Mouse (Mus musculus): ENCODE measurements around the gene Frmd4b. TPM values are rescaled to one million over a fixed set of nuclear protein-coding genes. Genes with fewer than 3 reads are reported as not detected.

Gene Frmd4b
- total and polyA plus RNA-seq, 2 experiments, result 11.9 to 38.0 TPM

DNA sequence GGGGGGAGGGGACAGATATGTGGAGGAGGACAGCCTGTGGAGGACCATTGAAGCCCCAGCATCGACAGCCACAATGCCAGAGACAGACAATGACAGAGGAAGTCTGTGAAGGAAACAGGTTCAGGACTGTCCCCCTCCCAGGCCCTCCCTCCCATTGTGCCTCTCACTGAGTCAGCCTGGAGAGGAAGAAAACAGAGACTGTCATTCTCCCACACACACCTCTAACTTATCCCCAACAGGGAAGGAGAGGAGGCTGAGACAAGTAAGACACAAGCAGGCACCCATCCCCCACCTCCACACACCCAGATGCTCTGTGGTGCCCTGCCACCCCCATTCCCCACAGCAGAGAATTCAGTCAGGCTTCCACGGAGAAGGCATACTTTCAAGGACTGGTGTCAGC lies 98.9 kb downstream of the Frmd4b start:
- TF ChIP-seq POLR2A (IDR thresholded peaks at IDR 0.05; ENCODE audit: extremely low read depth, insufficient read depth, low read length) (no peak), CTCF (IDR thresholded peaks at IDR 0.05; ENCODE audit: low read depth, low read length) (no peak)
- no peak overlapping the region for H3K4me3 ChIP-seq (ENCODE audit: insufficient read depth, low read depth, low read length)
- no peak for DNase-seq (ENCODE audit: extremely low read depth, low read depth, low spot score)
- H3K79me2 ChIP-seq (ENCODE audit: control insufficient read depth, insufficient read depth, low read length), result no peaks in the 10 kb centered on the region
- no peaks in the 10 kb centered on the region for H3K36me3 ChIP-seq (ENCODE audit: control insufficient read depth, insufficient read depth, low read length)
- H3K4me1 ChIP-seq (ENCODE audit: control insufficient read depth, insufficient read depth, low read length), result peaks cover 16% of the 10 kb centered on the region
- no peak overlapping the region for H3K9ac ChIP-seq (ENCODE audit: low read depth, low read length)
- H3K27ac ChIP-seq (replicated peaks; ENCODE audit: insufficient read depth, low read depth, low read length), result no peak overlapping the region
- no peaks in the 10 kb centered on the region for H3K27me3 ChIP-seq (ENCODE audit: control insufficient read depth, insufficient read depth, low read length)
- 26% methylated on average over 2 of the region's 2 CpGs for WGBS

DNA sequence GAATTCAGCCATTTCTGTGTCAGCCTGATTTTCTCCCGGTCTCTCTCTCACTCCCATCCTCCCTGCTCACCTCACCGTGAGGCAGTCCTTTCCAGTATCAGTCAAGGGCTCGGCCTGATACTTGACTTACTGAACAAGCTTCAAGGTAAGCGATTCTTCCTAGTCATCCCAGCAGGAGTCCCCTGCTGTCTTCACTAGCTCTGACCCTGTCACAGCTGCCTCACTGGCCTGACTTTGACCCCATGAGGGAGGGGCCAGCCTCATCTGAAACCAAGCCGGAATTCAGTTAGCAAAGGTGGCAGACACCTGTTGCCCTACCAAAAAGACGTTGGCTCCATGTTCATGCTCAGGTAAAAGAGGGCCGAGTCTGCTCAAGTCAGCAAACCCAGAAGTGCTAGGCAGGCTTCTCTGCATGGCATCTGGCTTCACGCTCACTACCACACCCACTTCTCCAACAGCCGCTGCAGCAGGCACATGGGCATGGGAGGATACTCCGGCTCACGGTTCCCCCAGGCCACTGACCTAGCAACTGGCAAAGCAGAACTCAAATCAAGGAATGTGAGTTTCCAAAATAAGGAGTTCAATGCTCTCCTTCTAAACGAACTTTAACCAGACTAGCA lies 99.6 kb downstream of the Frmd4b start:
- TF ChIP-seq CTCF (IDR thresholded peaks at IDR 0.05; ENCODE audit: low read depth, low read length) (no peak), POLR2A (IDR thresholded peaks at IDR 0.05; ENCODE audit: extremely low read depth, insufficient read depth, low read length) (no peak)
- Histone ChIP-seq H3K4me3 (ENCODE audit: insufficient read depth, low read depth, low read length) (no peak overlapping the region), H3K36me3 (ENCODE audit: control insufficient read depth, insufficient read depth, low read length) (no peaks in the 10 kb centered on the region), H3K27ac (replicated peaks; ENCODE audit: insufficient read depth, low read depth, low read length) (no peak overlapping the region), H3K27me3 (ENCODE audit: control insufficient read depth, insufficient read depth, low read length) (no peaks in the 10 kb centered on the region), H3K9ac (ENCODE audit: low read depth, low read length) (no peak overlapping the region; the same call in 1 of the 2 replicates), H3K4me1 (ENCODE audit: control insufficient read depth, insufficient read depth, low read length) (peaks cover 16% of the 10 kb centered on the region), H3K79me2 (ENCODE audit: control insufficient read depth, insufficient read depth, low read length) (no peaks in the 10 kb centered on the region)
- DNase-seq (ENCODE audit: extremely low read depth, low read depth, low spot score), result peak; percentile 25
- 32% methylated on average over 12 of the region's 12 CpGs for WGBS

DNA sequence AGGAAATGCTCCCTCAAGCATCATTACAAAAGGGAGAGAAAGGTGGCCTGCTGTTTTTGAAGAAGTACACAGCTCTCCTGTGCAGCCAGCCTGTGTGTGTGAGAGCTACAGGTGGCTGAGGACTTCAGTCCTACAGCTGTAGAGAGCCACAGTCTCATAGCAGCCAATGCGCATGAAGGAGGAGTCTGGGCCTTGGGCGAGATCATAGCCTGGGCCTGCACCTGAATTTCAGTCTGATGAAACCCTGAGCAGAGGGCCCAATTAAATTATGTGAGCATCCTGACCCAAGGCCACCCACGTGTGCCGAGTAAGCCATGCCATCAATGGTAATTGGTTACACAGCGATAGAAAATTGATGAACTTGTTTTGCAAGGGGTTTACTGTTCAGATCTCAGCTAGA lies 100.4 kb downstream of the Frmd4b start:
- no peak overlapping the region for H3K27ac ChIP-seq (replicated peaks; ENCODE audit: insufficient read depth, low read depth, low read length)
- no peaks in the 10 kb centered on the region for H3K79me2 ChIP-seq (ENCODE audit: control insufficient read depth, insufficient read depth, low read length)
- peaks cover 16% of the 10 kb centered on the region for H3K4me1 ChIP-seq (ENCODE audit: control insufficient read depth, insufficient read depth, low read length)
- H3K9ac ChIP-seq (ENCODE audit: low read depth, low read length), result no peak overlapping the region
- TF ChIP-seq CTCF (IDR thresholded peaks at IDR 0.05; ENCODE audit: low read depth, low read length) (no peak), POLR2A (IDR thresholded peaks at IDR 0.05; ENCODE audit: extremely low read depth, insufficient read depth, low read length) (no peak)
- 62% methylated on average over 5 of the region's 5 CpGs for WGBS
- H3K27me3 ChIP-seq (ENCODE audit: control insufficient read depth, insufficient read depth, low read length), result no peaks in the 10 kb centered on the region
- no peak overlapping the region for H3K4me3 ChIP-seq (ENCODE audit: insufficient read depth, low read depth, low read length)
- no peaks in the 10 kb centered on the region for H3K36me3 ChIP-seq (ENCODE audit: control insufficient read depth, insufficient read depth, low read length)
- DNase-seq (ENCODE audit: extremely low read depth, low read depth, low spot score), result no peak

DNA sequence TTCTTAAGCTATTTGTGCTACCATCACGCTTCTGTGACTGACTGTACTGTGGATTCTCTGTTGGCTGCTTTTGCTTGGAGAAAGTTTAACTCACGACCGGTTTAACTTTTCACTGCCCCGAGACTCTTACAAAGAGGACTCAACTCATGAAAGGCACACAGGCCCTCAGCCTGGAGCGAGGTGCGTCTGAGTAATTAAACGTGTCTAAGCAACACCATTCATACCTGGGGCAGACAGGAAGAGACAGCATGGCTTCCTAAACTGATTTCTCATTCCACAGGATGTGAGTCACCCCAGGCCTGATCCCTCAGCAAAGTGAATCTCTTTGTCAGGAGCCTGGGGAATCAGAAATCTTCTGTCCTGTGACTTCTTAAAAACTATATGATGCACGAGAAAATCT lies 106.6 kb downstream of the Frmd4b start:
- no peaks in the 10 kb centered on the region for H3K36me3 ChIP-seq (ENCODE audit: control insufficient read depth, insufficient read depth, low read length)
- no peaks in the 10 kb centered on the region for H3K27me3 ChIP-seq (ENCODE audit: control insufficient read depth, insufficient read depth, low read length)
- DNase-seq (ENCODE audit: extremely low read depth, low read depth, low spot score), result no peak
- no peaks in the 10 kb centered on the region for H3K79me2 ChIP-seq (ENCODE audit: control insufficient read depth, insufficient read depth, low read length)
- H3K9ac ChIP-seq (ENCODE audit: low read depth, low read length), result no peak overlapping the region
- peaks cover 5% of the 10 kb centered on the region for H3K4me1 ChIP-seq (ENCODE audit: control insufficient read depth, insufficient read depth, low read length)
- H3K27ac ChIP-seq (replicated peaks; ENCODE audit: insufficient read depth, low read depth, low read length), result peak overlapping the region; percentile 30
- TF ChIP-seq CTCF (IDR thresholded peaks at IDR 0.05; ENCODE audit: low read depth, low read length) (no peak), POLR2A (IDR thresholded peaks at IDR 0.05; ENCODE audit: extremely low read depth, insufficient read depth, low read length) (no peak)
- 63% methylated on average over 8 of the region's 8 CpGs for WGBS
- H3K4me3 ChIP-seq (ENCODE audit: insufficient read depth, low read depth, low read length), result no peak overlapping the region

DNA sequence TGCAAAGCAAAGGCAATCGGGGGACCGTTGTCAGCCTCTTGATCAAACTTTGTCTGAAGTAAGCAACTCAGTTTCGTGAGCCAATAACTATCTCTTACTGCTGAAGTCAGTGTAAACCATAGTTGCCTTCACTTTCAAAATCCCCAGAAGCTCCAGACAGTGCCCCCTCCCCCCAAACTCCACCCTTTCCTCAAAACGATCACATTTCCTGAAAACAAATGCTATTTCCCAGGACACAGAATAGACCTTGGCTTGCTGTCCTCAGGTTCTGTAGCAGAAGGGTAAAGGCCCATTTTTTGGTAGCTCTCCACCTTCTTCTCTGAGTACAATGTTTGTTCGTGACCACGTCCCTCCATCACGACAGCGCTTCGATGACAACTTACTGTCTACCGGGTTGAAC lies 107.9 kb downstream of the Frmd4b start:
- no peaks in the 10 kb centered on the region for H3K27me3 ChIP-seq (ENCODE audit: control insufficient read depth, insufficient read depth, low read length)
- peak overlapping the region; percentile 43 for H3K9ac ChIP-seq (ENCODE audit: low read depth, low read length)
- TF ChIP-seq POLR2A (IDR thresholded peaks at IDR 0.05; ENCODE audit: extremely low read depth, insufficient read depth, low read length), result no peak
- TF ChIP-seq CTCF (IDR thresholded peaks at IDR 0.05; ENCODE audit: low read depth, low read length), result no peak
- peak overlapping the region; percentile 50 for H3K4me3 ChIP-seq (ENCODE audit: insufficient read depth, low read depth, low read length)
- H3K79me2 ChIP-seq (ENCODE audit: control insufficient read depth, insufficient read depth, low read length), result no peaks in the 10 kb centered on the region
- peak overlapping the region; percentile 75 for H3K27ac ChIP-seq (replicated peaks; ENCODE audit: insufficient read depth, low read depth, low read length)
- DNase-seq (ENCODE audit: extremely low read depth, low read depth, low spot score), result peak; percentile 35
- 74% methylated on average over 10 of the region's 10 CpGs for WGBS
- no peaks in the 10 kb centered on the region for H3K36me3 ChIP-seq (ENCODE audit: control insufficient read depth, insufficient read depth, low read length)
- peaks cover 8% of the 10 kb centered on the region for H3K4me1 ChIP-seq (ENCODE audit: control insufficient read depth, insufficient read depth, low read length)

DNA sequence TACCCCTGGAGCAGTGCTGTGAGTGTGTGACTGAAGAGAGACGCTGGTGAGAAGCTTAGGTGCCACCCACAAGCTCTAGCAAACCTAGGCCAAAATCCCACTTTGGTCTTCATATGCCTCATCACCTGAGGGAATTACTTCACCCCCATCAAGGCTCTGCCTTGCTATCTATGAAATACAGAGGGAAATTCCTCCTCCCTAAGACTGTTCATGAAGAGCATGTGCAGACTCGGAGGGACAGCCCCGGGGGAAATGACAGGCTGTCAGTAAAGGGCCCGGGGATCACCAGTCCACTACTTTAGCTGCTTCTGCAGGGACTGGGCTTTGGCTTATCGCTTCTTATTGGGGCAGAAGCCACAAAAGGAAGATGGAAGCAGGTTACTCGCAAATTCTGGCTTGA lies 108.9 kb downstream of the Frmd4b start:
- Histone ChIP-seq H3K4me1 (ENCODE audit: control insufficient read depth, insufficient read depth, low read length) (peaks cover 8% of the 10 kb centered on the region), H3K27ac (replicated peaks; ENCODE audit: insufficient read depth, low read depth, low read length) (peak overlapping the region; percentile 59), H3K36me3 (ENCODE audit: control insufficient read depth, insufficient read depth, low read length) (no peaks in the 10 kb centered on the region), H3K9ac (ENCODE audit: low read depth, low read length) (no peak overlapping the region), H3K79me2 (ENCODE audit: control insufficient read depth, insufficient read depth, low read length) (no peaks in the 10 kb centered on the region), H3K27me3 (ENCODE audit: control insufficient read depth, insufficient read depth, low read length) (no peaks in the 10 kb centered on the region), H3K4me3 (ENCODE audit: insufficient read depth, low read depth, low read length) (no peak overlapping the region)
- TF ChIP-seq POLR2A (IDR thresholded peaks at IDR 0.05; ENCODE audit: extremely low read depth, insufficient read depth, low read length) (no peak), CTCF (IDR thresholded peaks at IDR 0.05; ENCODE audit: low read depth, low read length) (no peak)
- WGBS, result 90% methylated on average over 6 of the region's 6 CpGs
- no peak for DNase-seq (ENCODE audit: extremely low read depth, low read depth, low spot score)

All from liver, adult 2 months (tissue).